ENCODE assay signal across 23 mouse cellular contexts in the genomic region with DNA sequence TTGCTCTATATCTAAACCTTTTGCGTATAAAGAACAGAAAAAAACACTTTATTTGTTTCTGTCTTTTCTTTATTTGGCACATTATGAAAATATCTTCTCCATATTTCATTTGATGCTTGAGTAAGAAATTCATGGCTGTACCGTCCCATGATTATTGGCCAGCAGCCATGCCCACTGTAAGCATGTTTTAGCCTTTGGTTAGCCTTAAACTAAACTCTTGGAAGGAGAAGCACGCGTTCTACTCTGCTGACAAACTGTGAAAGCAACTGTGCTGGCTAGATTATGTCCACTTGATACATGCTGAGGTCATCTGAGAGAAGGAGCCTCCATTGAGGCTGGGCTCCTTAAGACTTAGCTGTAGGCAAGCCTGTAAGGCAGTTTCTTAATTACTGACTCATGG.
DNase-seq lines count a peak whose midpoint lies in the region; ATAC-seq and TF ChIP-seq lines count a peak whose summit lies in the region.
"Had no signal": no experiment of that assay in that cellular context is flagged by ENCODE, and none has a peak within 500 bp of the region (broad histone marks: within the 10 kb centered on the region; RNA-seq: fewer than 3 reads in every experiment).

No protein-coding gene starts in this region.

- TF ChIP-seq EP300 in liver, postnatal 0 days (IDR thresholded peaks at IDR 0.05; ENCODE audit: low read depth) = no peak

- no peak overlapping the region for H3K9ac ChIP-seq in intestine, embryonic 16.5 days (ENCODE audit: low read depth, low read length)
- H3K9ac ChIP-seq in intestine, postnatal 0 days (ENCODE audit: low read depth, low read length) = no peak overlapping the region
- H3K9ac ChIP-seq in liver, postnatal 0 days (replicated peaks) = no peak overlapping the region
- no peak overlapping the region for H3K9ac ChIP-seq in liver, embryonic 12.5 days
- H3K9ac ChIP-seq: forebrain, embryonic 13.5 days; forebrain, postnatal 0 days; heart, embryonic 12.5 days; hindbrain, embryonic 13.5 days had no signal

- no peak overlapping the region for H3K4me3 ChIP-seq in gastrocnemius, adult 2 months
- H3K4me3 ChIP-seq in intestine, embryonic 16.5 days (ENCODE audit: low read length) = no peak overlapping the region
- H3K4me3 ChIP-seq in intestine, postnatal 0 days (ENCODE audit: low read depth, low read length) = no peak overlapping the region
- no peak overlapping the region for H3K4me3 ChIP-seq in liver, postnatal 0 days (ENCODE audit: low read depth, low read length)
- H3K4me3 ChIP-seq in liver, embryonic 12.5 days = no peak overlapping the region
- H3K4me3 ChIP-seq: embryonic facial prominence, embryonic 10.5 days; forebrain, embryonic 13.5 days; heart, embryonic 12.5 days; hindbrain, embryonic 13.5 days had no signal

- H3K9me3 ChIP-seq in intestine, embryonic 16.5 days (ENCODE audit: control insufficient read depth, low read length) = no peaks in the 10 kb centered on the region
- H3K9me3 ChIP-seq in intestine, postnatal 0 days (ENCODE audit: control insufficient read depth) = no peaks in the 10 kb centered on the region
- H3K9me3 ChIP-seq in liver, postnatal 0 days (ENCODE audit: low read length) = no peaks in the 10 kb centered on the region
- no peaks in the 10 kb centered on the region for H3K9me3 ChIP-seq in liver, embryonic 12.5 days (replicated peaks)
- H3K9me3 ChIP-seq: embryonic facial prominence, embryonic 10.5 days; forebrain, embryonic 13.5 days; G1E; heart, embryonic 12.5 days; hindbrain, embryonic 13.5 days had no signal

- peaks cover 32% of the 10 kb centered on the region for H3K36me3 ChIP-seq in intestine, embryonic 16.5 days (ENCODE audit: control insufficient read depth, insufficient read depth, low read length)
- H3K36me3 ChIP-seq in intestine, postnatal 0 days (ENCODE audit: control insufficient read depth, insufficient read depth) = peaks cover 96% of the 10 kb centered on the region
- peaks cover 95% of the 10 kb centered on the region for H3K36me3 ChIP-seq in liver, postnatal 0 days (replicated peaks; ENCODE audit: insufficient read depth, low read length)
- H3K36me3 ChIP-seq in liver, embryonic 12.5 days = peaks cover 100% of the 10 kb centered on the region

- peak; percentile 8; the same call in 1 of the 2 replicates for ATAC-seq in intestine, embryonic 16.5 days
- no peak for ATAC-seq in intestine, postnatal 0 days
- ATAC-seq in liver, postnatal 0 days = no peak
- no peak for ATAC-seq in liver, embryonic 12.5 days
- ATAC-seq: CD4-positive, CD25-positive, alpha-beta regulatory T cell, adult 4 months; forebrain, embryonic 13.5 days; forebrain, postnatal 0 days had no signal

- DNase-seq in gastrocnemius, adult 2 months = no peak
- DNase-seq in gastrocnemius, postnatal 4 days (ENCODE audit: low spot score in 2 of 2) = no peak
- peak; percentile 52 to 66 for DNase-seq in kidney, adult 8-10 months
- no peak for DNase-seq in kidney, postnatal 4 days
- no peak for DNase-seq in liver, postnatal 0 days
- DNase-seq: adrenal gland, adult 8-10 months; adrenal gland, postnatal 36 days; B cell, adult 2 months; cerebellum, adult 2 months; cerebellum, postnatal 10 days; forebrain, postnatal 0 days; gastrocnemius, postnatal 25 days; heart, adult 18-20 months; heart, postnatal 10 days had no signal

- no peaks in the 10 kb centered on the region for H3K27me3 ChIP-seq in intestine, embryonic 16.5 days (replicated peaks; ENCODE audit: control insufficient read depth, insufficient read depth, low read length)
- H3K27me3 ChIP-seq in intestine, postnatal 0 days (replicated peaks; ENCODE audit: control insufficient read depth, insufficient read depth, low read length) = no peaks in the 10 kb centered on the region
- H3K27me3 ChIP-seq in liver, postnatal 0 days (ENCODE audit: insufficient read depth, low read length) = no peaks in the 10 kb centered on the region
- no peaks in the 10 kb centered on the region for H3K27me3 ChIP-seq in liver, embryonic 12.5 days (replicated peaks)
- H3K27me3 ChIP-seq: forebrain, embryonic 13.5 days; heart, embryonic 12.5 days; hindbrain, embryonic 13.5 days had no signal

- no peak overlapping the region for H3K4me2 ChIP-seq in intestine, embryonic 16.5 days (ENCODE audit: low read depth, low read length)
- H3K4me2 ChIP-seq in intestine, postnatal 0 days (replicated peaks; ENCODE audit: low read depth) = no peak overlapping the region
- no peak overlapping the region for H3K4me2 ChIP-seq in liver, postnatal 0 days (ENCODE audit: low read depth, low read length)
- H3K4me2 ChIP-seq in liver, embryonic 12.5 days = no peak overlapping the region
- H3K4me2 ChIP-seq: forebrain, embryonic 13.5 days; heart, embryonic 12.5 days; hindbrain, embryonic 13.5 days had no signal

- no peak for TF ChIP-seq CTCF in gastrocnemius, adult 2 months (IDR thresholded peaks at IDR 0.05)
- no peak for TF ChIP-seq CTCF in intestine, postnatal 0 days (IDR thresholded peaks at IDR 0.05; ENCODE audit: low read depth)
- TF ChIP-seq CTCF in liver, postnatal 0 days (IDR thresholded peaks at IDR 0.05; ENCODE audit: low read depth) = no peak

- no peaks in the 10 kb centered on the region for H3K4me1 ChIP-seq in intestine, embryonic 16.5 days (ENCODE audit: control insufficient read depth, insufficient read depth, low read length)
- H3K4me1 ChIP-seq in intestine, postnatal 0 days (replicated peaks; ENCODE audit: control insufficient read depth, insufficient read depth, low read length) = no peaks in the 10 kb centered on the region
- H3K4me1 ChIP-seq in liver, postnatal 0 days (ENCODE audit: insufficient read depth) = peaks cover 5% of the 10 kb centered on the region; the same call in 1 of the 2 replicates
- no peaks in the 10 kb centered on the region for H3K4me1 ChIP-seq in liver, embryonic 12.5 days
- H3K4me1 ChIP-seq: embryonic facial prominence, embryonic 10.5 days; forebrain, embryonic 13.5 days; hindbrain, embryonic 13.5 days had no signal

- intact Hi-C loops in gastrocnemius, adult 2 months (cut with DNase I) = no loop called here

- peak overlapping the region; percentile 74 for H3K27ac ChIP-seq in gastrocnemius, adult 2 months
- H3K27ac ChIP-seq in intestine, embryonic 16.5 days (ENCODE audit: low read length) = no peak overlapping the region
- no peak overlapping the region for H3K27ac ChIP-seq in intestine, postnatal 0 days (ENCODE audit: low read depth, low read length)
- 0 out of 2 replicates have a peak overlapping the region, but pooled peaks have one; percentile 8 for H3K27ac ChIP-seq in liver, postnatal 0 days (ENCODE audit: low read depth)
- H3K27ac ChIP-seq in liver, embryonic 12.5 days = no peak overlapping the region
- H3K27ac ChIP-seq: embryonic facial prominence, embryonic 10.5 days; forebrain, embryonic 13.5 days; hindbrain, embryonic 13.5 days had no signal

- 89% methylated on average over 4 of the region's 4 CpGs for WGBS in intestine, embryonic 16.5 days
- 89% methylated on average over 4 of the region's 4 CpGs for WGBS in intestine, postnatal 0 days
- WGBS in liver, postnatal 0 days (ENCODE audit: insufficient replicate concordance) = 88% methylated on average over 4 of the region's 4 CpGs
- 94% methylated on average over 4 of the region's 4 CpGs for WGBS in liver, embryonic 12.5 days (ENCODE audit: insufficient replicate concordance)

Comparison
In these comparisons a context has a peak if more than half of its experiments do, and no peak if none do; other contexts are left out.
1. DNase-seq: peak in kidney, adult 8-10 months (2 of 2); none in gastrocnemius, adult 2 months (single experiment), gastrocnemius, postnatal 4 days (0 of 2), kidney, postnatal 4 days (0 of 2) and liver, postnatal 0 days (single experiment).
2. H3K27ac ChIP-seq: peak in gastrocnemius, adult 2 months (single experiment) and liver, postnatal 0 days (single experiment); none in intestine, embryonic 16.5 days (single experiment), intestine, postnatal 0 days (single experiment) and liver, embryonic 12.5 days (single experiment).